Mouse (Mus musculus) spleen, postnatal 14 days (tissue): ENCODE measurements at regions not wholly inside any gene's neighbourhood (a gene's known extent, or its start where the extent isn't known, plus 50 kb on each side); places are given as distances from the start of the nearest gene placed in this dataset.

Experiments used
- DNase-seq, 2 experiments: peaks; one replicate each; pipeline ENCODE4 v3.0.0; 2021 to 2022; ENCODE audit warnings: low spot score in 2 of 2

DNA sequence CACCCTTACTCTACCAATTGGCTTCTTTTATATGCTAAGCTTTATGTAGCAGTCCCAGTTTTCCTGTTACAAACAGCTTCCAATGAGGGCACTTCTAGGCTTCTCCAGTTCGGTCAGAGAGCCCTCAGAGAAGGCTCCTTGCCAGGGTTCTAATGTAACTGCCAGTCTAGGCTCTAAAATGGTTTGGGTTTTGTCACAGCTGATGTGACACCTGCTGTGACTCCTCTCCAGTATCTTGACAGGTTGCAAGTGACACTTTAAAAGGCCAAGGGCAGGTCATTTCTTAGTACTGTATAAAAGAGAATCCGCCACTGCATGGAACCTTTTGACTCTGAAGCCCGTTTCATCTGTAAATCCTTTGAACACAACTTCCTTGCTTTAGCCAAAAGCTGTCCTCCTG, 54.0 kb upstream of the Nedd9 start:
- no peak for DNase-seq

DNA sequence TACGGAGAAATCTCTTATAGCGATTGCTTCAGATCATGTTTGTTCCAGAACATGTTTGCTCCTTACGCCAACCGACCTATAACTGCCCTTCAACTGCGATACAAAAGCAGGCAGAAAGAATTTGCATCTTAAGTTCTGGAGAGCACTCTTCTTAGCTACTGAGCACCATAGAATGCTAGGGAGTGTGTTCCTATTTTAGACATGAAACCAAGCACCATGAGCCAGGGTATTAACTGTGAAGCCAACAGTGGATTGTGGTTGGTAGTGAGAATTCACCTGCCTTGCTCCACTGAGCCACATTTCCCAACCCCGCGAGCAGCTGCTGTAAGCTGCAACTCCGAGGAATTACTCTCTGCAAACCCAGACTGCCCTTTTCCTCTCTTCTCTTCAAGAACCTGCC, 58.9 kb upstream of the Nedd9 start:
- peak in 1 of 2 experiments; percentile 28 for DNase-seq

DNA sequence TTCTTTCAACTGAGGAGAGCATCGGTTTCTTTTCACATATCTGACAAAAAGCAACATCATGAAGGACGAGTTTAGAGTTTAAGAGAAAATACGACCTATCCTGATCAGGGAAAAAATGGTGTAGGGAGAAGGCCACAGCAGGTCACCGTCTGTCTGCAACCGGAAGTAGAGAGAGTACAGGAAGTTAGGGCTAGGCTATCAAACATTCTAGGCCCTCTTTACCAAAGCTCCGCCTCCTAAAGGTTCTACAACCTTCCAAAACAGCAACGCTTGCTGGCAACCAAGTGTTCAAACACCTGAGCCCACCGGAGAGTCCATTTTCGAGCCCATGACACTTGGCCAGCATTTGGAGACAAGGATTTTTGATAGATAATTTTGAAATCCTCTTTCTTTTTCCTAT, 59.2 kb upstream of the Tmem170b start:
- no peak for DNase-seq

DNA sequence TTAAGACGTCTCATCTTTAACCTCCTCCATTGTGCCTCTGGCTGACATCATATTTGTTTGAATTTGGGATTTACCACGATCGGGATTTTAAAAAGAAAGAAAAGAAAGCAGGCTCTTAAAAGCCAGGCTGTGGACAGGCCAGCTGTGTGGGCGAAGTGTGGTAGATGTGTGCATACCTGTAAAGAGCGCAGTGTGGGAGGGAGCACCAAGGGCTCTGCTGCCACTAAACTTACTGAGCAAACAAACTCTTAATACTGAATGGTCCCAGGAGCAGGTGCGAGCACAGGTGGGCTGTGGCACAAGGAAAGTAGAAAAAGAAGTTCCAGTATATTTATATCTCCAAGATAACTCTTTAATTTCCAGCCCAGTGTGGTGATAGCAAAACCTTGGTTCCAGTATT, 56.4 kb upstream of the Tmem170b start:
- no peak for DNase-seq

DNA sequence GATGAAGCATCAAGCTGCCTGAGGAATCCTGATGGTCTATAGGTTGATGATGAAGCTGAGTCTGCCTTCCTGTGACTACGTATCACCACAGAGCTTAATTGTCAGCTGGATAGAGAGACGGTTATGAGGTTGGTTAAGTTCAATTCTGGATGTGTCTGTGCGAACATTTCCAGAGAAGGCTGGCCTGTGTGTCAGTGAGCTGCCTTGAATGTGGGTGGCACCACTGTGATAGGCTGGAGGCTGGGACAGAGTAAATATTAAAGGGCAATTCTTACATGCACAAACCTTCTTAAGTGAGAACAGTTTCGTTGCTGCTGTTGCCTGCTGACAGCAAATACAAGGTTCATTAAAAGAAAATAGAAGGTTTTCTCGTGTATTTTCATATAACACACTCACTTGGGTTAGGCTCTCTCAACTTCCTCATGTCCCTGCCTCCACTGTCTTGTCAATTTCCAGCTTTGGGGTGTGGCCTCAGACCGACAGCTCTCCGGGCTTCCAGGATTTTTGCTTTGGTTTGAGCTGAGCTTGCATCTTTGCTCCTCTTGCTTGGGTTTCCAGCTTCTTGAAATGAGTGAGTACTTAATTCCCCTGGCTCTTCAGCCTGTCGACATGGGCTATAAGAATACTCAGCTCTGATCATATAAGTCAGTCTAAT, 55.3 kb upstream of the Tmem170b start:
- DNase-seq: no peak

DNA sequence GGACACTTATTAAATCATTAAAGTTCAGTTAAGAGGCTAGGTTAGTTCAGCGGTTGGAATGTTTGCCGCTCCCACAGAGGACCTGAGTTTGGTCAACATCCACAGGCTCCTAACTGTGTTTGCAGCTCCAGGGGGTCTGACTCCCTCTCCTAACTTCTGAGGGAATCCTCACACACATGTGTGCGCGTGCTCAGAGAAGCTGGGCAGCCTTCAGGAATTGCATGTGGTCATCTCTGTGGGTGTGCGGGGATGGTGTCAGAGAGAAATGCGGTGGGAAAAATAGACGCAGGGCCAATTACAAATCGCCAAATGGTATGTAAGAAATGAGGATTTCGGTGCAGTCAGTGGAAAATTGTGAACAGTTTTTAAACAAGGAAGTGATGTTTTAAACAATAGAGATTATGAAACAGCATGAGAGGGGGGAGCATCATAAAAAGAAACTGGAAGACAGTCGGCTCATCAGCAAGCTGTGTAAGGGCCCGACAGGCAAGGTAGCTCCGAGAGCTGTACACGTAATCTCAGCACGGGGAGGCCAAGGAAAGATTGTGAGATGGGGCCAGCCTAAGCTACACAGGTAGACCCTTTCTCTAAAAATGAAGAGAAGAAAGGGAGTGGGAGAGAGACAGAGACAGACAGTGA, 53.9 kb upstream of the Tmem170b start:
- no peak for DNase-seq

DNA sequence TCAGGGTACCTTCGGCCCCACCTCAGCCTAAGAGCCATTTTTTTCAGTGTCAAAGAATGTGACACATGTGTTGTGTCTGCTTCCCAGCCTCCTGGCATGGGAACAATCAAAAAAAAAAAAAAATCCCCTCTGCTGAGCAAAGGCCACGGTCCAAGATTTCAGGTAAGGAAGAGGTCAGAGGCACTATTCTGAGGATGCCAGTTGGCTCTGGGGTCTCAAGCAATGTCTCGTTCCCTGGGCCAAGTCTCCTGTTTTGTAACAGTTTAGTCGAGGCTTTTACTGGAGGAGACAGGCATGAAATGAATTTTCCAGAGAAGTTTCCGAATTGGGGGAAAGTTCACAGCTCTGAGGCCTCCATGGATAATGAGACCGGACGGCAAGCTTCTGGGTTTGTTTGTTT, 51.3 kb upstream of the Tmem170b start:
- no peak for DNase-seq
